Mouse (Mus musculus): ENCODE measurements around the gene Rapsn.

The Rapsn gene

GRCm38 (mm10) chr2:91080784-91081513, 45.5 kb downstream of the Rapsn start:
- ATAC-seq (ENCODE audit: low TSS enrichment), result no peak

GRCm38 (mm10) chr2:91081775-91082695, 46.6 kb downstream of the Rapsn start, which contains the start of gene Spi1:
Gene Spi1, plus strand, starts transcription at chr2:91082390.
- no peak for ATAC-seq (ENCODE audit: low TSS enrichment)

- no peak for ATAC-seq (ENCODE audit: low TSS enrichment)
These were observed 47.4 kb downstream of the Rapsn start for GRCm38 (mm10) chr2:91082844-91083243.

- ATAC-seq (ENCODE audit: low TSS enrichment), result no peak
These were observed 48.0 kb downstream of the Rapsn start for GRCm38 (mm10) chr2:91083366-91083940.

- ATAC-seq (ENCODE audit: low TSS enrichment), result no peak
These were observed 48.9 kb downstream of the Rapsn start for GRCm38 (mm10) chr2:91084179-91084820.

GRCm38 (mm10) chr2:91085494-91086391, 50.3 kb downstream of the Rapsn start:
- no peak for ATAC-seq (ENCODE audit: low TSS enrichment)

- no peak for ATAC-seq (ENCODE audit: low TSS enrichment)
These were observed 51.2 kb downstream of the Rapsn start for GRCm38 (mm10) chr2:91086392-91087237.

GRCm38 (mm10) chr2:91087453-91087852, 52.0 kb downstream of the Rapsn start:
- ATAC-seq (ENCODE audit: low TSS enrichment), result no peak

- ATAC-seq (ENCODE audit: low TSS enrichment), result no peak
These were observed 53.6 kb downstream of the Rapsn start for GRCm38 (mm10) chr2:91088987-91089386.

- peak; percentile 35 for ATAC-seq (ENCODE audit: low TSS enrichment)
These were observed 54.8 kb downstream of the Rapsn start for GRCm38 (mm10) chr2:91090208-91090607.

GRCm38 (mm10) chr2:91090827-91091226, 55.4 kb downstream of the Rapsn start:
- peak; percentile 62 for ATAC-seq (ENCODE audit: low TSS enrichment)
